Mouse (Mus musculus) limb, embryonic 14.5 days (tissue): Measurements from ENCODE around the gene Olfr149. TPM values are rescaled to one million over a fixed set of nuclear protein-coding genes. Genes with fewer than 3 reads are reported as not detected.

Source experiments
- ATAC-seq: fragments of 200-750 bp; cut with Nextera tagmentation; 2 replicates; pipeline ENCODE4 v1.8.0; 2017; ENCODE audit warnings: low read depth, moderate number of reproducible peaks, moderate TSS enrichment; ENCODE audit not compliant: low FRiP score
- DNase-seq: peaks from one replicate; pipeline ENCODE4 v3.0.0-alpha.2; 2015; ENCODE audit warnings: low spot score
- H3K27ac ChIP-seq: fragments of 300-500 bp; sonication (generic); replicated peaks from 2 replicates; pipeline ENCODE4 v1.5.1; 2014; ENCODE audit warnings: low read depth, mild to moderate bottlenecking, low read length, moderate library complexity, mixed read lengths
- H3K27me3 ChIP-seq: fragments of 300-500 bp; sonication (generic); 2 replicates; pipeline ENCODE4 v1.6.1; 2014; ENCODE audit warnings: low read length, mixed read lengths; ENCODE audit not compliant: control insufficient read depth, insufficient read depth
- H3K36me3 ChIP-seq: fragments of 300-500 bp; sonication (generic); 2 replicates; pipeline ENCODE4 v1.6.1; 2014; ENCODE audit warnings: mild to moderate bottlenecking, low read length, moderate library complexity, mixed read lengths; ENCODE audit not compliant: control insufficient read depth, insufficient read depth
- H3K4me1 ChIP-seq: fragments of 300-500 bp; sonication (generic); 2 replicates; pipeline ENCODE4 v1.6.1; 2014; ENCODE audit warnings: antibody characterized with exemption, low read length, mixed read lengths; ENCODE audit not compliant: control insufficient read depth, insufficient read depth
- H3K4me2 ChIP-seq: fragments of 300-500 bp; sonication (generic); replicated peaks from 2 replicates; pipeline ENCODE4 v1.6.1; 2014; ENCODE audit warnings: low read depth, mild to moderate bottlenecking, low read length, moderate library complexity; ENCODE audit not compliant: severe bottlenecking
- H3K4me3 ChIP-seq: fragments of 300-500 bp; sonication (generic); replicated peaks from 2 replicates; pipeline ENCODE4 v1.5.1; 2014; ENCODE audit warnings: low read length
- H3K9ac ChIP-seq: fragments of 300-500 bp; sonication (generic); 2 replicates; pipeline ENCODE4 v1.6.1; 2014; ENCODE audit warnings: mild to moderate bottlenecking, low read depth, low read length, moderate library complexity; ENCODE audit not compliant: severe bottlenecking
- H3K9me3 ChIP-seq: fragments of 300-500 bp; sonication (generic); 2 replicates; pipeline ENCODE4 v1.6.1; 2016; ENCODE audit warnings: low read length; ENCODE audit not compliant: control insufficient read depth
- POLR2A ChIP-seq: fragments of 200-500 bp; IDR thresholded peaks from 2 replicates; pipeline ENCODE4 v1.8.0; 2012; ENCODE audit warnings: inconsistent platforms, mild to moderate bottlenecking, moderate library complexity, borderline replicate concordance; ENCODE audit not compliant: insufficient read depth, insufficient read length; ENCODE audit errors: extremely low read depth
- WGBS: fragments of 180-500 bp; shearing (Covaris S2); extraction: QIAGEN DNeasy Blood & Tissue Kit; methylation state at CpG from one replicate; pipeline ENCODE4 v1.1.7; 2014; 5-methylcytosine and 5-hydroxymethylcytosine counted together
- polyA plus RNA-seq, 2 experiments: library from polyadenylated mRNA; depleted of rRNA in 1 of 2; stranded (reverse) in 1 of 2; unstranded in 1 of 2; fragments of >200 nt; fragmentation: Nextera tagmentation in 1 of 2; extraction: Ambion mirVana in 1 of 2; gene quantifications; 2 replicates each; pipeline versions ENCODE4 v1.2.1 to v1.2.3; 2012 to 2014

Olfr149 gene
- polyA plus RNA-seq, 2 experiments = not detected

DNA sequence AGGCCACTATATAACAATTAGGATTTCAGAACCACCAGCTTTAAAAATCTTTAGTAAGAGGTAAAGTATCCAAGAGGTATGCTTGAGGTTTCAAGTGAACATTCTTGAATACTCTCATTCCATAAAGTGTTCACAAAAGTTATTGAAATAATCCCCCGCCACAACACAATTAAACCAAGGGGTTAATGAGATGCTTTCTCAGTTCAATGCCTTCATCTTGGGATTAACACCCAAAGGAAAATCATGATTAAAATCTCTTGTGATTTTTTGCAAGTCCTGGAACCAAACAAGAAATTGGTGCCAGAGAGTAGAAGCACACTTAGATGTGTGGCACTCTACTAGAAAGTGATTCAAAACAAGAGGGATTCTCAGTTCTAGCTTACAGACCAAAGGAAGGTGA is 40.0 kb downstream of the Olfr149 start, which contains the start of gene Olfr963:
TSS of gene Olfr963 (plus strand) at position 301 of the 400 bp plus-strand sequence.
- Histone ChIP-seq H3K36me3 (no peaks in the 10 kb centered on the region), H3K4me3 (no peak within 1 kb of the TSS), H3K4me2 (no peak within 1 kb of the TSS), H3K9ac (no peak within 1 kb of the TSS), H3K27me3 (no peaks in the 10 kb centered on the region), H3K4me1 (no peaks in the 10 kb centered on the region), H3K9me3 (no peaks in the 10 kb centered on the region), H3K27ac (no peak within 1 kb of the TSS)
- 89% methylated on average over 1 of the region's 1 CpGs for WGBS
- no peak for ATAC-seq
- no peak for TF ChIP-seq POLR2A
- DNase-seq = no peak

DNA sequence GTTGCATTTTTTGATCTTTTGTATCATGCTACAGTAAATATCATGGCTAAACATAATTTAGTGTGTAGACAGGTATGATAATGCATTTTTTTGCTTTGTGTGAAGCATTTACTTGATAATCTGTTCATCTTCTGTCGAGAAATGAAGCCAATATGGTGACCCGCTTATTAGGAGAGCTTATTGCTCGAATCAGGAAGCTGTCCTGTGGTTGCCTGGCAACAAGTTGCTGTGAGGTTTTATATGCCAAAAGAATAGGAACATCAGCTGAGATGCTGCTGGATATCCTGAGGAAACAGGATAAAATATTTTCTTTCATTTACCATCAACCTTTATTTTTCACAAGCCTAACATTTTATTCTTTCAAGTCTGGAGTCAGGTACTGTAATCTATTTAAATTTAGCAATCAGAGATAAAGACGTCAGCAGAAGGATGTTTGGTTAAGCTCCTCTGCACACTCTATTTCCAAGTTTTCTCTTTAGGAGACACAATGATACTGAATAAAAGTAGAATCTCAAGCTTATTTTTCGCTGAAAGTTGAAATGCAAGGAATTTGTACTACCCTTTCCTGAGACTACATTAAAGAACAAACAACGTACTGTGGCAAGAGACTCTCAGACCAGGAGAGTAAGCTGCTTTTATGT is 52.0 kb downstream of the Olfr149 start:
- Histone ChIP-seq H3K27ac (no peak overlapping the region), H3K4me2 (no peak overlapping the region), H3K4me1 (no peaks in the 10 kb centered on the region), H3K9me3 (no peaks in the 10 kb centered on the region), H3K36me3 (no peaks in the 10 kb centered on the region), H3K9ac (no peak overlapping the region), H3K27me3 (no peaks in the 10 kb centered on the region), H3K4me3 (no peak overlapping the region)
- ATAC-seq (no peak), DNase-seq (no peak)
- 69% methylated on average over 6 of the region's 6 CpGs for WGBS
- TF ChIP-seq POLR2A = no peak

Other genes with a start within 250 kb of the Olfr149 start
- not detected in 2 replicates for gene Olfr955, start 235.2 kb downstream of the Olfr149 start, polyA plus RNA-seq (2012; rRNA removed)
- not detected in 2 replicates for gene Olfr955, start 235.2 kb downstream of the Olfr149 start, polyA plus RNA-seq (2014; fragmentation: Nextera tagmentation; extraction: Ambion mirVana)
- not detected in 2 replicates for gene Olfr44, start 213.1 kb downstream of the Olfr149 start, polyA plus RNA-seq (2012; rRNA removed)
- gene Olfr44, start 213.1 kb downstream of the Olfr149 start, polyA plus RNA-seq (2014; fragmentation: Nextera tagmentation; extraction: Ambion mirVana) = not detected in 2 replicates
- gene Olfr957, start 191.3 kb downstream of the Olfr149 start, polyA plus RNA-seq (2012; rRNA removed) = 0.06 and 0.08 TPM in 2 replicates
- gene Olfr957, start 191.3 kb downstream of the Olfr149 start, polyA plus RNA-seq (2014; fragmentation: Nextera tagmentation; extraction: Ambion mirVana) = not detected in 2 replicates
- not detected in 2 replicates for gene Olfr958, start 153.1 kb downstream of the Olfr149 start, polyA plus RNA-seq (2012; rRNA removed)
- not detected in 2 replicates for gene Olfr958, start 153.1 kb downstream of the Olfr149 start, polyA plus RNA-seq (2014; fragmentation: Nextera tagmentation; extraction: Ambion mirVana)
- not detected in 2 replicates for gene Olfr959, start 131.5 kb downstream of the Olfr149 start, polyA plus RNA-seq (2012; rRNA removed)
- gene Olfr959, start 131.5 kb downstream of the Olfr149 start, polyA plus RNA-seq (2014; fragmentation: Nextera tagmentation; extraction: Ambion mirVana) = not detected in 2 replicates
- gene AW551984, start 102.7 kb downstream of the Olfr149 start, polyA plus RNA-seq (2012; rRNA removed) = 66.5 and 75.3 TPM in 2 replicates
- gene AW551984, start 102.7 kb downstream of the Olfr149 start, polyA plus RNA-seq (2014; fragmentation: Nextera tagmentation; extraction: Ambion mirVana) = 91.0 and 103 TPM in 2 replicates
- gene Olfr148, start 96.5 kb downstream of the Olfr149 start, polyA plus RNA-seq (2012; rRNA removed) = not detected in 2 replicates
- gene Olfr148, start 96.5 kb downstream of the Olfr149 start, polyA plus RNA-seq (2014; fragmentation: Nextera tagmentation; extraction: Ambion mirVana) = not detected in 2 replicates
- 0.10 TPM in 1 of 2 replicates, not detected in the other for gene Olfr960, start 85.7 kb downstream of the Olfr149 start, polyA plus RNA-seq (2012; rRNA removed)
- not detected in 2 replicates for gene Olfr960, start 85.7 kb downstream of the Olfr149 start, polyA plus RNA-seq (2014; fragmentation: Nextera tagmentation; extraction: Ambion mirVana)
- gene Olfr961, start 62.0 kb downstream of the Olfr149 start, polyA plus RNA-seq (2012; rRNA removed) = not detected in 2 replicates
- gene Olfr961, start 62.0 kb downstream of the Olfr149 start, polyA plus RNA-seq (2014; fragmentation: Nextera tagmentation; extraction: Ambion mirVana) = not detected in 2 replicates
- not detected in 2 replicates for gene Olfr963, start 39.9 kb downstream of the Olfr149 start, polyA plus RNA-seq (2012; rRNA removed)
- not detected in 2 replicates for gene Olfr963, start 39.9 kb downstream of the Olfr149 start, polyA plus RNA-seq (2014; fragmentation: Nextera tagmentation; extraction: Ambion mirVana)
- gene Olfr965, start 4.2 kb upstream of the Olfr149 start, polyA plus RNA-seq (2012; rRNA removed) = not detected in 2 replicates
- not detected in 2 replicates for gene Olfr965, start 4.2 kb upstream of the Olfr149 start, polyA plus RNA-seq (2014; fragmentation: Nextera tagmentation; extraction: Ambion mirVana)
- gene Olfr150, start 23.9 kb upstream of the Olfr149 start, polyA plus RNA-seq (2012; rRNA removed) = not detected in 2 replicates
- gene Olfr150, start 23.9 kb upstream of the Olfr149 start, polyA plus RNA-seq (2014; fragmentation: Nextera tagmentation; extraction: Ambion mirVana) = not detected in 2 replicates
- not detected in 2 replicates for gene Olfr967, start 39.1 kb upstream of the Olfr149 start, polyA plus RNA-seq (2012; rRNA removed)
- not detected in 2 replicates for gene Olfr967, start 39.1 kb upstream of the Olfr149 start, polyA plus RNA-seq (2014; fragmentation: Nextera tagmentation; extraction: Ambion mirVana)
- gene Olfr968, start 76.1 kb upstream of the Olfr149 start, polyA plus RNA-seq (2012; rRNA removed) = not detected in 2 replicates
- gene Olfr968, start 76.1 kb upstream of the Olfr149 start, polyA plus RNA-seq (2014; fragmentation: Nextera tagmentation; extraction: Ambion mirVana) = not detected in 2 replicates
- gene Olfr969, start 83.8 kb upstream of the Olfr149 start, polyA plus RNA-seq (2012; rRNA removed) = not detected in 2 replicates
- gene Olfr969, start 83.8 kb upstream of the Olfr149 start, polyA plus RNA-seq (2014; fragmentation: Nextera tagmentation; extraction: Ambion mirVana) = not detected in 2 replicates
- not detected in 2 replicates for gene Olfr970, start 101.7 kb upstream of the Olfr149 start, polyA plus RNA-seq (2012; rRNA removed)
- gene Olfr970, start 101.7 kb upstream of the Olfr149 start, polyA plus RNA-seq (2014; fragmentation: Nextera tagmentation; extraction: Ambion mirVana) = not detected in 2 replicates
- gene Olfr971, start 129.8 kb upstream of the Olfr149 start, polyA plus RNA-seq (2012; rRNA removed) = not detected in 2 replicates
- not detected in 2 replicates for gene Olfr971, start 129.8 kb upstream of the Olfr149 start, polyA plus RNA-seq (2014; fragmentation: Nextera tagmentation; extraction: Ambion mirVana)
- not detected in 2 replicates for gene Olfr972, start 159.3 kb upstream of the Olfr149 start, polyA plus RNA-seq (2012; rRNA removed)
- not detected in 2 replicates for gene Olfr972, start 159.3 kb upstream of the Olfr149 start, polyA plus RNA-seq (2014; fragmentation: Nextera tagmentation; extraction: Ambion mirVana)
- not detected in 2 replicates for gene Olfr229, start 200.2 kb upstream of the Olfr149 start, polyA plus RNA-seq (2012; rRNA removed)
- gene Olfr229, start 200.2 kb upstream of the Olfr149 start, polyA plus RNA-seq (2014; fragmentation: Nextera tagmentation; extraction: Ambion mirVana) = not detected in 2 replicates
- not detected in 2 replicates for gene Olfr974, start 230.4 kb upstream of the Olfr149 start, polyA plus RNA-seq (2012; rRNA removed)
- gene Olfr974, start 230.4 kb upstream of the Olfr149 start, polyA plus RNA-seq (2014; fragmentation: Nextera tagmentation; extraction: Ambion mirVana) = not detected in 2 replicates
- gene Olfr975, start 244.9 kb upstream of the Olfr149 start, polyA plus RNA-seq (2012; rRNA removed) = 0.05 TPM in 1 of 2 replicates, not detected in the other
- gene Olfr975, start 244.9 kb upstream of the Olfr149 start, polyA plus RNA-seq (2014; fragmentation: Nextera tagmentation; extraction: Ambion mirVana) = not detected in 2 replicates